Mouse (Mus musculus) midbrain, embryonic 16.5 days (tissue): ENCODE results near the gene Smok3b. TPM values are rescaled to one million over a fixed set of nuclear protein-coding genes. Genes with fewer than 3 reads are reported as not detected.

Experiments
- ATAC-seq: fragments of 200-750 bp; cut with Nextera tagmentation; 2 replicates; pipeline ENCODE4 v1.8.0; 2017; ENCODE audit warnings: moderate TSS enrichment
- H3K27ac ChIP-seq: fragments of 300-500 bp; sonication (generic); 2 replicates; pipeline ENCODE4 v1.5.1; 2014; ENCODE audit warnings: mild to moderate bottlenecking, low read length, mixed read lengths
- H3K27me3 ChIP-seq: fragments of 300-500 bp; sonication (generic); 2 replicates; pipeline ENCODE4 v1.6.1; 2014; ENCODE audit warnings: low read depth, low read length, mixed read lengths; ENCODE audit not compliant: control insufficient read depth, insufficient read depth
- H3K36me3 ChIP-seq: fragments of 300-500 bp; sonication (generic); 2 replicates; pipeline ENCODE4 v1.6.1; 2014; ENCODE audit warnings: mild to moderate bottlenecking, low read length, moderate library complexity, mixed read lengths; ENCODE audit not compliant: control insufficient read depth, insufficient read depth
- H3K4me1 ChIP-seq: fragments of 300-500 bp; sonication (generic); 2 replicates; pipeline ENCODE4 v1.6.1; 2014; ENCODE audit warnings: mild to moderate bottlenecking, low read length, mixed read lengths; ENCODE audit not compliant: control insufficient read depth, insufficient read depth
- H3K4me2 ChIP-seq: fragments of 300-500 bp; sonication (generic); 2 replicates; pipeline ENCODE4 v1.6.1; 2014; ENCODE audit warnings: mild to moderate bottlenecking, low read length, mixed read lengths
- H3K4me3 ChIP-seq: fragments of 300-500 bp; sonication (generic); 2 replicates; pipeline ENCODE4 v1.5.1; 2014; ENCODE audit warnings: low read depth, mild to moderate bottlenecking, low read length, moderate library complexity, mixed read lengths
- H3K9ac ChIP-seq: fragments of 300-500 bp; sonication (generic); 2 replicates; pipeline ENCODE4 v1.6.1; 2014; ENCODE audit warnings: low read depth, low read length, mixed read lengths
- H3K9me3 ChIP-seq: fragments of 300-500 bp; sonication (generic); replicated peaks from 2 replicates; pipeline ENCODE4 v1.6.1; 2014; ENCODE audit warnings: mild to moderate bottlenecking, low read length, mixed read lengths; ENCODE audit not compliant: control insufficient read depth, poor library complexity, severe bottlenecking
- WGBS: fragments of 180-500 bp; shearing (Covaris S2); extraction: QIAGEN DNeasy Blood & Tissue Kit; methylation state at CpG from one replicate; pipeline ENCODE4 v1.1.7; 2014; 5-methylcytosine and 5-hydroxymethylcytosine counted together
- polyA plus RNA-seq: library from polyadenylated mRNA; unstranded; fragments of >200 nt; fragmentation: Nextera tagmentation; extraction: Ambion mirVana; gene quantifications from 2 replicates; pipeline ENCODE4 v1.2.1, GENCODE M21; 2015

Gene Smok3b
- polyA plus RNA-seq, 1 experiment from 2014 or later, result not detected

DNA sequence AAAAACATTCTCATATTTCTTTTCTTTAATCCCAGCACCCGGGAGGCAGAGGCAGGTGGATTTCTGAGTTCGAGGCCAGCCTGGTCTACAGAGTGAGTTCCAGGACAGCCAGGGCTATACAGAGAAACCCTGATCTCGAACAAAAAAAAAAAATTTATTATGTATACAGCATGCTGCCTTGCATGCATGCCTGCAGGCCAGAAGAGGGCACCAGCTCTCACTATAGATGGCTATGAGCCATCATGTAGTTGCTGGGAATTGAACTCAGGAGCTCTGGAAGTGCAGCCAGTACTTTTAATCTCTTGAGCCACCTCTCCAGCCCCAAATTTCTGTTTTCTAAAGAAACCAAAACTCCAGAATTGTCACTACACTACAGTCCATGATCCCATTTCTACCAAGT, 69.0 kb downstream of the Smok3b start:
- Histone ChIP-seq H3K4me3 (no peak overlapping the region), H3K27me3 (no peaks in the 10 kb centered on the region), H3K4me1 (peaks cover 25% of the 10 kb centered on the region), H3K36me3 (peaks cover 13% of the 10 kb centered on the region), H3K9ac (no peak overlapping the region), H3K4me2 (no peak overlapping the region), H3K27ac (no peak overlapping the region), H3K9me3 (no peaks in the 10 kb centered on the region)
- ATAC-seq, result no peak
- 83% methylated on average over 3 of the region's 3 CpGs for WGBS

DNA sequence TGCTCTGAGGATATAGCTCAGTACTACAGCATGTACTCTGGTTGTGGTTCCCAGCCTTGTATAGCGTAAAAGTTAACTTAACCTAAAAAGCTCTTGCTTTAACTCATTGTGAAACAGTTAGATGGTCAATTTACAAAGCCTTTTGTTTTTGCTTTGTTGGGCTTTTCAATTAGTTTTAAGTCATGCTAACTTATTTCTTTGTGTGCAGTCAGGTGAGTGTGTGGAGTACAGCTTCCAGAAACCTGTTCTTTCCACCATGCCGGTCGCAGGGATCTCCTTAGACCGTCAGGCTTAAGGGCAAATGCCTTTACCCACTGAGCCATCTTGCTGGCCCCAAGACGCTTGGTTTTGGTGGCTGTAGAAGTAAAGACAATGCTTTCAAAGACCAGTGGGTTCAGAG, 69.5 kb downstream of the Smok3b start:
- Histone ChIP-seq H3K9me3 (no peaks in the 10 kb centered on the region), H3K4me1 (peaks cover 25% of the 10 kb centered on the region), H3K27me3 (no peaks in the 10 kb centered on the region), H3K36me3 (peaks cover 15% of the 10 kb centered on the region), H3K4me3 (no peak overlapping the region), H3K9ac (no peak overlapping the region), H3K27ac (no peak overlapping the region), H3K4me2 (no peak overlapping the region)
- 90% methylated on average over 5 of the region's 5 CpGs for WGBS
- ATAC-seq, result no peak

DNA sequence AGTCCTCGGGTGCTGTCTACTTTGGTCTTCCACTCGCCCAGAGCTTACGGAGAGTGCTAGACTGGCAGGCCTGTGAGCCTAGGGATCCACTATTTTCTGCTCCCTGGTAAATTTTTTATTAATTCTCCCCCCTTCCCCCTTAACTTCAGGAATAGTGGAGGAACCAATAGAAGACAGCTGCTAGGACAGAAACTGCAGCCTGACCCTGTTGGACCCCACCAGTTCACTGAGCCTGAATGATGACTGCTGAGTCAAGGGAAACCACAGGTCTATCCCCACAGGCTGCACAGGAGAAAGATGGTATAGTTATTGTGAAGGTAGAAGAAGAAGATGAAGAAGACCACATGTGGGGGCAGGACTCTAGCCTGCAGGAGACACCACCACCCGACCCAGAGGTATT, 71.5 kb downstream of the Smok3b start:
- no peaks in the 10 kb centered on the region for H3K27me3 ChIP-seq
- no peak overlapping the region for H3K4me2 ChIP-seq
- H3K9ac ChIP-seq, result no peak overlapping the region
- H3K4me1 ChIP-seq, result peaks cover 7% of the 10 kb centered on the region; the same call in 1 of the 2 replicates
- no peak for ATAC-seq
- H3K27ac ChIP-seq, result no peak overlapping the region
- no peak overlapping the region for H3K4me3 ChIP-seq
- H3K36me3 ChIP-seq, result peaks cover 31% of the 10 kb centered on the region
- 96% methylated on average over 4 of the region's 4 CpGs for WGBS
- no peaks in the 10 kb centered on the region for H3K9me3 ChIP-seq

DNA sequence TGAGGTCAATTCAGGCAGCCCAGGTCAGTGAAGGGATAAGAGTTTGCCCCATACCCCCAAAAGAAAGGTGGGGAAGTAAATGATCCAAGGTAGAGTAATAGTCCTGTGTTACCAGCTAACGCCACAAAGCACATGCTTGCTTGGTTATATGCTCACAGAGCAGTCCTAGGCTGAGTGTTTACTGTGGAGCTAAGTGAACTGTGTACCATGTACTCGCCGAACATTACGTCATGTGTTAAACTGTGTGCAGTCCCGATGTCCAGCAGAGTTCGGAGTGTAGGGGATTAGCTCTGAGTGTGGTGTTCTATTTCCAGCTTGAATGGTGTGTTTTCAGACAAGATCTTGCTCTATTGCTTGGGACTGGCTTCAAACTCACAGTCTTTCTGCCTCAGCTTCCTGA, 73.2 kb downstream of the Smok3b start:
- Histone ChIP-seq H3K4me1 (no peaks in the 10 kb centered on the region), H3K27ac (no peak overlapping the region), H3K36me3 (peaks cover 44% of the 10 kb centered on the region), H3K27me3 (no peaks in the 10 kb centered on the region), H3K4me3 (no peak overlapping the region), H3K9me3 (no peaks in the 10 kb centered on the region), H3K9ac (no peak overlapping the region), H3K4me2 (no peak overlapping the region)
- WGBS, result 94% methylated on average over 6 of the region's 6 CpGs
- ATAC-seq, result no peak

Other genes with a start within 250 kb of the Smok3b start
- gene Ppp1r35, start 242.6 kb upstream of the Smok3b start, polyA plus RNA-seq, result 33.5 and 36.6 TPM in 2 replicates
- gene Mepce, start 233.8 kb upstream of the Smok3b start, polyA plus RNA-seq, result 10.4 and 11.6 TPM in 2 replicates
- 11.6 and 13.1 TPM in 2 replicates for gene Zcwpw1, start 233.6 kb upstream of the Smok3b start, polyA plus RNA-seq
- 0.37 and 0.48 TPM in 2 replicates for gene Pilra, start 185.1 kb upstream of the Smok3b start, polyA plus RNA-seq
- 0.39 TPM in 1 of 2 replicates, not detected in the other for gene Pilrb1, start 163.3 kb upstream of the Smok3b start, polyA plus RNA-seq
- gene Pilrb2, start 149.6 kb upstream of the Smok3b start, polyA plus RNA-seq, result not detected in 2 replicates
- gene Cyp3a13, start 99.8 kb upstream of the Smok3b start, polyA plus RNA-seq, result not detected in 2 replicates
- gene Gjc3, start 58.3 kb upstream of the Smok3b start, polyA plus RNA-seq, result 0.31 and 0.44 TPM in 2 replicates
- not detected in 2 replicates for gene Azgp1, start 39.9 kb upstream of the Smok3b start, polyA plus RNA-seq
- gene Smok3a, start 168 bp upstream of the Smok3b start, polyA plus RNA-seq, result not detected in 2 replicates
- not detected in 2 replicates for gene Smok3c, start 31.8 kb downstream of the Smok3b start, polyA plus RNA-seq
- gene Zkscan1, start 63.7 kb downstream of the Smok3b start, polyA plus RNA-seq, result 22.7 and 25.4 TPM in 2 replicates
- gene Zscan21, start 95.5 kb downstream of the Smok3b start, polyA plus RNA-seq, result 85.4 and 96.0 TPM in 2 replicates
- gene Zfp113, start 134.3 kb downstream of the Smok3b start, polyA plus RNA-seq, result 23.9 and 26.3 TPM in 2 replicates
- 288 and 309 TPM in 2 replicates for gene Cops6, start 139.6 kb downstream of the Smok3b start, polyA plus RNA-seq
- gene Ap4m1, start 150.6 kb downstream of the Smok3b start, polyA plus RNA-seq, result 24.9 and 27.2 TPM in 2 replicates
- gene Mcm7, start 151.0 kb downstream of the Smok3b start, polyA plus RNA-seq, result 72.3 and 81.6 TPM in 2 replicates
- gene Taf6, start 166.0 kb downstream of the Smok3b start, polyA plus RNA-seq, result 74.4 and 75.8 TPM in 2 replicates
- gene Cnpy4, start 166.1 kb downstream of the Smok3b start, polyA plus RNA-seq, result 29.0 and 33.7 TPM in 2 replicates
- 14.5 and 15.5 TPM in 2 replicates for gene Mblac1, start 172.9 kb downstream of the Smok3b start, polyA plus RNA-seq
- not detected in 2 replicates for gene Nxpe5, start 204.5 kb downstream of the Smok3b start, polyA plus RNA-seq
- gene Lamtor4, start 234.1 kb downstream of the Smok3b start, polyA plus RNA-seq, result 95.4 and 101 TPM in 2 replicates
- gene BC037034, start 242.6 kb downstream of the Smok3b start, polyA plus RNA-seq, result 14.7 and 15.6 TPM in 2 replicates